Mouse (Mus musculus) gastrocnemius, postnatal 14 days (tissue): Measurements from ENCODE around the gene B3galt2. TPM values are rescaled to one million over a fixed set of nuclear protein-coding genes. Genes with fewer than 3 reads are reported as not detected.
"Not testable (repeated sequence)": the region's sequence is repeated elsewhere in the genome, so short reads cannot be mapped to it uniquely, and the experiment has no call there.

ENCODE experiments used
- DNase-seq: peaks from one replicate; pipeline ENCODE4 v3.0.0; 2021; ENCODE audit warnings: mixed read lengths
- intact Hi-C: fragments of 180-260 bp; cut with DNase I; formaldehyde crosslinking; loops from one replicate; pipeline ENCODE4 v1.15.1; 2025; ENCODE audit warnings: low total_unique reads
- long read RNA-seq, 2 experiments: library from polyadenylated mRNA; stranded (forward); transcript quantifications; one replicate each; pipeline ENCODE4 v2.0.0; 2021
- total RNA-seq, 2 experiments: library from RNA; stranded (reverse); gene quantifications; 2 replicates each; pipeline ENCODE4 v1.2.3; 2021

B3galt2 gene
- 1 to 10 TPM; 1.5 to 4.6 TPM for total RNA-seq
- long read RNA-seq, experiment 1, full-length matches to known transcripts: 2 of 3 reads
- long read RNA-seq, experiment 1, partial matches to known transcripts: 0 of 3 reads
- long read RNA-seq, experiment 1, other reads (novel, unspliced or antisense): 1 of 3 reads
- long read RNA-seq, experiment 2, full-length matches to known transcripts: 1 of 1 reads
- long read RNA-seq, experiment 2, partial matches to known transcripts: 0 of 1 reads
- long read RNA-seq, experiment 2, other reads (novel, unspliced or antisense): 0 of 1 reads

- DNase-seq: no peak
- intact Hi-C loops: no loop called here
These were observed at the start of gene B3galt2 for GRCm38 (mm10) chr1:143640650-143641407. Gene B3galt2, plus strand, starts transcription at chr1:143640664.

GRCm38 (mm10) chr1:143596864-143597263, 43.6 kb upstream of the B3galt2 start:
- intact Hi-C loops: no loop called here
- no peak for DNase-seq

GRCm38 (mm10) chr1:143608911-143609310, 31.6 kb upstream of the B3galt2 start:
- intact Hi-C loops: no loop called here
- DNase-seq: no peak

GRCm38 (mm10) chr1:143612901-143613300, 27.6 kb upstream of the B3galt2 start:
- DNase-seq: no peak
- intact Hi-C loops: no loop called here

- DNase-seq: no peak
- intact Hi-C loops: no loop called here
These were observed 20.7 kb upstream of the B3galt2 start for GRCm38 (mm10) chr1:143619760-143620159.

GRCm38 (mm10) chr1:143621930-143622329, 18.5 kb upstream of the B3galt2 start:
- intact Hi-C loops: no loop called here
- no peak for DNase-seq

- no peak for DNase-seq
- intact Hi-C loops: no loop called here
These were observed 17.8 kb upstream of the B3galt2 start for GRCm38 (mm10) chr1:143622634-143623033.

- intact Hi-C loops: no loop called here
These were observed 9.1 kb upstream of the B3galt2 start for GRCm38 (mm10) chr1:143631337-143631736.

GRCm38 (mm10) chr1:143632361-143632760, 8.1 kb upstream of the B3galt2 start:
- intact Hi-C loops: no loop called here
- DNase-seq: no peak

More at GRCm38 (mm10) chr1:143631337-143631736, 9.1 kb upstream of the B3galt2 start:
- no peak for DNase-seq

GRCm38 (mm10) chr1:143632854-143633587, 7.4 kb upstream of the B3galt2 start:
- DNase-seq: no peak
- intact Hi-C loops: no loop called here

GRCm38 (mm10) chr1:143644221-143644620, 3.8 kb downstream of the B3galt2 start:
- no peak for DNase-seq
- intact Hi-C loops: no loop called here

GRCm38 (mm10) chr1:143645386-143645785, 4.9 kb downstream of the B3galt2 start:
- intact Hi-C loops: no loop called here
- DNase-seq: no peak

GRCm38 (mm10) chr1:143646219-143646618, 5.8 kb downstream of the B3galt2 start:
- intact Hi-C loops: no loop called here
- no peak for DNase-seq

- no peak for DNase-seq
- intact Hi-C loops: no loop called here
These were observed 9.9 kb downstream of the B3galt2 start for GRCm38 (mm10) chr1:143650317-143650716.

GRCm38 (mm10) chr1:143653646-143654045, 13.2 kb downstream of the B3galt2 start:
- DNase-seq: no peak
- intact Hi-C loops: no loop called here

GRCm38 (mm10) chr1:143663197-143663596, 22.7 kb downstream of the B3galt2 start:
- intact Hi-C loops: no loop called here

GRCm38 (mm10) chr1:143664786-143665185, 24.3 kb downstream of the B3galt2 start:
- intact Hi-C loops: not testable (repeated sequence)

More at GRCm38 (mm10) chr1:143663197-143663596, 22.7 kb downstream of the B3galt2 start:
- DNase-seq: no peak

GRCm38 (mm10) chr1:143675734-143676361, 35.4 kb downstream of the B3galt2 start:
- DNase-seq: no peak
- intact Hi-C loops: no loop called here

More at GRCm38 (mm10) chr1:143664786-143665185, 24.3 kb downstream of the B3galt2 start:
- not testable (repeated sequence) for DNase-seq

- intact Hi-C loops: no loop called here
- DNase-seq: peak; percentile 7
These were observed 40.6 kb downstream of the B3galt2 start for GRCm38 (mm10) chr1:143681108-143681507.

GRCm38 (mm10) chr1:143684849-143685248, 44.4 kb downstream of the B3galt2 start:
- intact Hi-C loops: no loop called here
- DNase-seq: no peak
